Mouse (Mus musculus): Measurements from ENCODE around the gene Fbrsl1.

Gene Fbrsl1

DNA sequence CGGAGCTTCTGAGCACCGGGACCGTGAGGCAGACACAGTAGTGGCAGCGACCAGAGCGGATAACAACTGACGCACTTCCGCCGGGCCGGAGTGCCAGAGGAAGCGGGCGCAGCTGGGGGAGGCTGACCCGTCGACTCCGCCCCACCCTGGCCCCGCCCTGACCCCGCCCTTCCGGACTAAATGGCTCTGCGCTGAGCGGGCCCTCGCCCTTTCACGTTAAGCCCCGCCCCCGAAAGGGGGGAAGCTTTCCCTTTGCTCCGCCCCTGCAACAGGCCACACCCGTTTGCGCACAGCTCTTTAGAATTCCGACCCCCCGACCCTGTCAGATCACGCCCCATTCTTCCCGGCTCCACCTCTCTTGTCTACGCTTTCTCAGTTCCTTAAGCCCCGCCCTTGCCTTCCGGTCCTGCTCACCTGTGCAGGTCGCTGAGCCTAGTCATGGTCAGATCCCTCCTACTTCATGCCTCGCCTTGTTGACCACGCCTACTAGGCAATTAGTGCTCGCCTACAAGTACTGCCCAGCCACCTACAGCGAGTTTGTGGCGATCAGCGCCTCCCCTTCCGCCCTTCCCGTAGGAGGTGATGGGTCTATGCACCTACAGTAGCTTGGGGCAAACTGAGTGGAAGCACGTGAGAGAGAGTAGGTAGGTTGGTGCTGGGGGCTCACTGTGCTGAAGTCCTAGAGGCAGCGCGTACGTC is at the start of gene Fbrsl1:
TSS of gene Fbrsl1 (minus strand) at position 68 of the 699 bp plus-strand sequence.
- in situ Hi-C loops (cut with MboI; ENCODE audit: unreplicated experiment in 2 of 2) = no loop called here

DNA sequence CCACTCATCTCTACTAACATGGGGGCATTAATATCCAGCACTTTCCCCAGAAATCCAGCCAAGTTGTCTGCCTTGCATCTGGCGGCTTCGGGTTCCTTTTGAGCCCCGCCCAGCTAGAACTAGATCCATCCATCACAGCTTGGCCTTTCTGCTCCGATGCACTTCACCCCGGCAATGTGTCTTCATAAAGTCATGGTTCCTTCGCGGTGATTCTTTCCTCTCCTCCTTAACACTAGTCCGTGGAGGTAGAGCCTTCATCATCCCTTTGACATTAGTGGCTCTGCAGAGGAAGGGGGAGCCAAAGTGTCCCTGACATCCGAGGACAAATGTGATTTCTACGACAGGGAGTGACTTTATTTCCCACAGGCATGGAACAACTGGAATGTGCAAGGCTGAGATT is 49.8 kb upstream of the Fbrsl1 start:
- in situ Hi-C loops (cut with MboI; ENCODE audit: unreplicated experiment in 2 of 2) = loop anchor here in 1 of 2 experiments (10.0 to 25.0 kb wide), 2 partner anchors 143 to 1664 kb away; no protein-coding TSS in a partner anchor

DNA sequence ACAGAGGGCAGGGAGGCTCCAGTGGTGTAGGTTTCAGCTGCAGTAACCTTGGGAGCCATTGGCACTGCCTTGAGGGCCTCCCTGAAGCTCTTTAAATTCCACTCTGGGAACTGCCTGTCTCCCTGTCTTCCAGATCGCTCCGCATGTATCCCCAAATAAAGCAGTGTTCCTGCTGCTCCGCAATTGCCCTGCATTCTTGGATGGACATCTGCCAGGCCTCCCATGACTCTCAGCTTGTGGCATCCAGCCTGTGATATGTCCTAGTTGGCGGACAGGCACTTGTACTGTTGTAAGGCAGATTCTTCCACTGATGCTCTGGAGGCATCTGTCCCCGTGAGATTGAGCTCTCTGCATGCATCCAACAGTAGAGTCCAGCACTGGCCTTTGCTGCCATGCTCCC is 49.3 kb upstream of the Fbrsl1 start:
- in situ Hi-C loops (cut with MboI; ENCODE audit: unreplicated experiment in 2 of 2) = loop anchor here in 1 of 2 experiments (10.0 to 25.0 kb wide), 2 partner anchors 143 to 1665 kb away; no protein-coding TSS in a partner anchor

DNA sequence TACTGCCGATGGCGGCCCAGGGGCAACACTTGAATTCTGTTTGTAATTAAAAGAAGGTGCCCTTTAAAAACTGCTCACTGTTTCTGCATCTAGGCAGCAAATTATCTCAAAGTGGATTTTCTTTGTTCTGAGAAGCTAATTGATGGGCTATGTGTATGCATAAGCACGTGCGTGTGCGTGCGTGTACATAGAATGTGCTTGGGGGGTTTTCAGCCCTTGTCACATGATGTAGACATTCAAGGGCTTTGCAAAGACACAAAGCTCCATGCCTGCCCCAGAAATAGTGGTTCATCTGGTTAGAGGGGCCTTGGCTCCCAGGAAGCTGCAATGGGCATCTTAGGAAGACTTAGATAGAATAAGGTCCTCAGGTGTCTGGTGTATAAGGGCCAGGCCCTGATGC is 46.7 kb upstream of the Fbrsl1 start:
- in situ Hi-C loops (cut with MboI; ENCODE audit: unreplicated experiment in 2 of 2) = loop anchor here in 1 of 2 experiments (10.0 to 25.0 kb wide), 2 partner anchors 140 to 1667 kb away; no protein-coding TSS in a partner anchor

DNA sequence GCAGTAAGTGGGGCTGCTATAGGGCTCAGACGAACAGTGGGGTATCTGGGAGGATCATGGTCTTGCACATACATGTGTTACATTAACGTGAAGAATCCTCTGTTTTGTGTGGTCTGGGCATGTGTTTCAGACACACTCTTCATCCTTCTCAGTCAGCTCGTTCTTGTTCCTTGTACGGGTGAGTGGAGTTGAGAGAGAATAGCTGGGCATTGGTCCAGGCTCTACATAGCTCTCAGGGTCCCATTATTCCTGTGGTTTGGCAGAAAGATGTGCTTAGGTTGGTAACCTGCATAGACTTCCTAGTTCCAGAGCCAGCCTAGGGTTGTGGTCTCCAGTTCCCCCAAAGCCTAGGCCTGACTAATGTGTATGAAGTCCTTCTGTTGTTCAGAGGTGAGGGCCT is 46.1 kb upstream of the Fbrsl1 start:
- in situ Hi-C loops (cut with MboI; ENCODE audit: unreplicated experiment in 2 of 2) = loop anchor here (5.0 to 25.0 kb wide), 5 partner anchors 138 to 1668 kb away; no protein-coding TSS in a partner anchor

DNA sequence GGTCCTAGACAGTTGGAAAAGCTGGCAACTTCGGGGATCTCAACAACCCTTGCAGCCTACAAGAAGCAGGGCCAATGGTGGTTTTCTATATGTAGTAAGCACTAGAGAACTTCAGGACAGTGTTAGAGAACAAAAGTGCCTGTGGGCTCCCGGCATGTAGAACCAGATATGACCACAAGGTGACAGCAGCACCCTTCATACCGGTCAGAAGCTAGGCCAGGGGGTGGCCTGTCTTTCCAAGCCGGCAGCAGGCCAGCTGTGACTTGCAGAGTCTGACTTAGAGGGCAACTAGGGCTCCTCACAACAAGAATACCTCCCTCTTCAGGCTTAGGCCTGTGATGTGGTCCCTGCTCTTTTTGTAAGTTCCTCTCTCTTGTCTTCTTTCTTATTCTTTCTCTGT is 45.5 kb upstream of the Fbrsl1 start:
- in situ Hi-C loops (cut with MboI; ENCODE audit: unreplicated experiment in 2 of 2) = loop anchor here (5.0 to 25.0 kb wide), 5 partner anchors 139 to 1669 kb away; no protein-coding TSS in a partner anchor

DNA sequence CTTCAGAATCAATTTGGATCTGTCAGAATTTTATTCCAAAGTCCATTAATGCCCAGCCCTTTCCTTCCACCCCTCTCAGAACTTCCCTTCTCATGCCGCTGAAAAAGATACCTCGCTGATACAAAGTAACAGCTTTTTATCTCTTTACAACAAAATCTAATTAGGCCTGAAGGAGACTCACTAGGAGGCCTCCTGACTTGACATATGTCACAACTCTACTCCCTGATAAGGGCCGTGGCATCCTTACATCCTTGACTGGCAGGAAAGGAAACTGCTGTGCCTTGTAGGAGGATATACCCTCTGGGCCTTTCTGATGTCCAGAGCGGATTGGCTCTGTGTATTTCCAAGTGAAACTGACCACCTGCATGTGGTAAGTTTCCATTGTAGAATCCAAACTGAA is 41.3 kb upstream of the Fbrsl1 start:
- in situ Hi-C loops (cut with MboI; ENCODE audit: unreplicated experiment in 2 of 2) = loop anchor here (5.0 to 25.0 kb wide), 5 partner anchors 135 to 1673 kb away; no protein-coding TSS in a partner anchor

DNA sequence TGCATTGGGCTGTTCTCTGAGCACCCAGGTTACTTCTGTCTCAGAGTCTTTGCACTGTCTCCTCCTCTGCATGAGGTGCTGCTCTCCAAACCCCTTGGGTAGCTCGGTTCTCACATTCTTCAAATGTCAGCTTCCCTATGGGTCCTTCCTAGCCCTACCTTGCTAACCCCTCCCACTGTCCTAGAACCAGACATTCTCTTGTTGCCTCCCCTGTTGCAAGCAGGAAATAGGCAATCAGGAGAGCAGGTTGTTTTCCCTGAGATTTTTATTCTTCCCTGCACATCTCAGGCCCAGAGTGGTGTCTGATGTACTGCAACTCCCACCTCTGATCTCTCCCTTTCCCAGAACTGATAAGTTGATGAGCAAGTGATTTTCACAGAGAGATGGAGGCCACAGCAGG is 39.6 kb upstream of the Fbrsl1 start:
- in situ Hi-C loops (cut with MboI; ENCODE audit: unreplicated experiment in 2 of 2) = loop anchor here in 1 of 2 experiments (25.0 kb wide), 1 partner anchor 1674 kb away; no protein-coding TSS in a partner anchor

DNA sequence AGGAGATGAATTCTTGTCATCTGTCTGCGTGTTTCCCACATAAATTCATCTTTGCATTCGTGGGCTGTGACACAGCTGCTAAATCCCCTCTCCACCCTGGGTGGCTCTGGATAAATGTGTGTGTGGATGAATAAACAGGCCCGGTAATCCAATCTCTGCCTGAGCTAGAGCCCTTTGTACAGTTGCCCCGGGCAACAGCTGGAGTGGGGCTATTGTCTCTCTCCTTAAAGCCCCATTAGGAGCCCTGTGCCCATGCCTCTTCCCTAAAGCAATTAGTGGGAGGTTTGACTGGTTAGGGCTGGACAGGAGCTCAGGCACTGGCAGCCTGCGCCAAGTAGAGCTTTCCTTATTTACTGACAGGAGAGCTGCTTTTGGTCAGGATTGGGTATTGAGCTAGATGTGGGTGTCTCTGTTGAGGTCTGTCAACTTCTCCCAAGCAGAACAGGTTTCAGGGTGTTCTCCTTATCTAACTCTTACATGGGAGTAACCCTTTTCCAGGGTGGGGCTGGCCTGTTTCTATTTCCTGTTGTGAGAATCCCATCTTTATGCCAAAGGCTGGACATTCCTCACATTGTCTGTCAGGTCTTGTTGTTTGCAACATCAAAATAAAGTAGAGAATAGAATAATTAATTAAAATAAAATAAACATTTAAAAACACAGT is 38.5 kb upstream of the Fbrsl1 start:
- in situ Hi-C loops (cut with MboI; ENCODE audit: unreplicated experiment in 2 of 2) = loop anchor here in 1 of 2 experiments (25.0 kb wide), 1 partner anchor 1675 kb away; no protein-coding TSS in a partner anchor

DNA sequence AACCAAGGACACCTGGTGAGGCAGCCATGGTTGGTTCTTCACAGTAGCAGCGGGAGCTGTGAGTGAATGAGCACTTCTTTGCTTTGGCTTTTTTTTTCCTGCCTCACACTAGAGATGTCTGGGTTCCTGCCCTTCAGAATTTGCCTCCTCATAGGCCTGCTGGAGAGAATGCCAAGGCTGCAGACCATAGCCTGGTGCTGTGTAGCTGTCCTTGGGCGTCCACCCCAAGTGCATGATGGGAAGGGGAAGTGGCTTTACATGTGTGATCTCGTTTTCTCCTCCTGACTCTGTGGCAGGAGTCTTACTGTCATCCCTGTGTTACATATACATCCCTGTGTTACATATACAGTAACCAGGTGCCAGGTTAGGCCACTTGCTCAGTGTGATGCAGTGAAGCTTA is 36.4 kb upstream of the Fbrsl1 start:
- in situ Hi-C loops (cut with MboI; ENCODE audit: unreplicated experiment in 2 of 2) = loop anchor here in 1 of 2 experiments (25.0 kb wide), 1 partner anchor 1678 kb away; no protein-coding TSS in a partner anchor

DNA sequence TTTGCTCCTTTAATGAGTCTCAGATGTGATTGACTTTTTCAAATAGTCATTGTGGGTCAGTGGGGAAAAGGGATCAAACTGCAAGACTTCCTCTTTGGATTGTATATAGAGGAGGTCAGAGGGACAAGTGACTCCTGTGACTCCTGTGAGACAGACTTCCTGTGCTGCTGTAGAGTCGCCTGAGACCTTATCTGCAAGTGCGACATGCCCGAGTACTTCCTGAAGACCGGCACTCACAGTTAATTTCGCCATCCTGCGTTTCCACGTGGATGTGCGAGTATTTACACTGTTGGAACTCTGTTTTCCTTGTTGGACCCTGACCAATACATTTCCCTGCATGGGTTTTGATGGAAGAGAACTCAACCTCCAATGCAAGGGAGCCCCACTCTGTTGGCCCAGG is 30.9 kb upstream of the Fbrsl1 start:
- in situ Hi-C loops (cut with MboI; ENCODE audit: unreplicated experiment in 2 of 2) = loop anchor here in 1 of 2 experiments (25.0 kb wide), 1 partner anchor 1683 kb away; no protein-coding TSS in a partner anchor

DNA sequence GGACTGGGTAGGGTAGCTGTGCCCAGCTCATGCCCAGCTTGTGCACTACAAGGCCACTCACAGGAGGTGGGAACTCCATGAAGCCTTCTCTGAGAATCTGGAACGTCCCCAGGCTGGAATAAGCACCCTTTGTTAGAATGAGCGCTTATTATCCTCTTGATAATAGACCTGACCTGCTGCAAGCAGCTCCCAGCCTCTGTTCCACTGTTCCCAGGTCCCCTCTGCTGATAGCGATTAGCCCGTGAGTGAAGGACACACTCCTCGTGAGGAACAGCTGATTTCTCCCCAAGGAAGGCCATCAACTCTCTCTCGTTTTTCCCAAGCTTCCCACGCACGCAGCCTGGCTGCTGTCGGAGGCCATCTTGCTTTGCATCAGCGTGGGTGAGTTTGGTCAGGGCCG is 25.9 kb upstream of the Fbrsl1 start:
- in situ Hi-C loops (cut with MboI; ENCODE audit: unreplicated experiment in 2 of 2) = no loop called here

DNA sequence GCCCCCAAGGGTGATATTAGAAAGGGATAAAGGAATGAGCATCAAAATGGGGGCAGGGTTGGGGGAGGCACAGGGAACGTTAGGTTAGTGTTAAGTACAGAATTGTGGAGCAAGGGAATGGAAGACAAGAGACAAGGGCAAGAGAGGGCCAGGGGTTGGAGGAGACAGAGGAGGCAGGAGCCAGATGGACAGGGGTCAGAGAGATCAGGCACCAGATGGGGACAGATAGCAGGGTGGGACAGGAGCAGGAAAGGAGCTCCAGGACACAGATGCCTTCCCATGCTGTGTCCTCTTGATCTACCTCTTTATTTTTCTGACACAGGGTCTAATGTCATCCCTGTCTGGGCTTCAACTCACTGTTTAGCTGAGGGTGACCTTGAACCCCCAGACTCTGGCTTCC is 24.5 kb upstream of the Fbrsl1 start:
- in situ Hi-C loops (cut with MboI; ENCODE audit: unreplicated experiment in 2 of 2) = no loop called here

DNA sequence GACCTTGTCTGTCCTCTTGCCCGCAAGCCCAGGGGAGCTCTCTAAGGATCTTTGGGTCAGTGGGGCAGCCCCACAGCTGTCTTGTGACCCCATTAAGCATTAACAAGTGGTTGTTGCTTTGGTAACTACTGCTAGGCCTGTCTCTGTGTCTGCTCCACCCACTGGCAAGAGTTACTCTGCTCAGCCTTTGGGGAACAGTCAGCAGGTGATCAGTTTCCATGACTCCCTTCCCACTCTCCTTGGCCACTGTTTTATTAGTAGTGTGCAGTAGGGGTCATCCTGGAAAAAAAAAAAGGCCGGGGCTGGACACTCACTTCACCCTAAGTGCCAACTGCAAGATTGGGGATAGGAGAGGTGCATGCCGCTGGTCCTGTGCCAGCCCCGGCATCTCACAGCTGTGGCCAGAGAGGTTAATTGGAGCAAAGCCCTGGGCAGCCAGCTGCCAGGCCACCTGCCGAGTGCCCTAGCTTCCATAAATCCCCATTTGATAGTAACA is 23.7 kb upstream of the Fbrsl1 start:
- in situ Hi-C loops (cut with MboI; ENCODE audit: unreplicated experiment in 2 of 2) = no loop called here

DNA sequence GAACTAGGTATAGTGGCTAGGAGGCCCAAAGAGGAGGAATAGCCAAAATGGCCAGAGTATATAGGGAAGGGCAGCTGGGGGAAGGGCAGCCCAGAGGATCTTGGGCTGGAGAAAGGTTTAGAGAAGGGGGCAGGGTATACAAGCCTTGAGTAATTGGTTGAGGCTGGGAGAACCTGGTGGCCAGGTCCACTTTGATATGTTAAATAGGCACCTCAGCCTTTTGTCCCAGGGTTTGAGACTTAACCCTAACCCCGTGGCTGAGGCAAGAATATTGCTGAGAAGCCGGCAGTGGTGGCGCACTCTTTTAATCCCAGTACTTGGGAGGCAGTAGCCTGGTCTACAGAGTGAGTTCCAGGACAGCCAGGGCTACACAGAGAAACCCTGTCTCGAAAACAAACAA is 23.0 kb upstream of the Fbrsl1 start:
- in situ Hi-C loops (cut with MboI; ENCODE audit: unreplicated experiment in 2 of 2) = no loop called here

DNA sequence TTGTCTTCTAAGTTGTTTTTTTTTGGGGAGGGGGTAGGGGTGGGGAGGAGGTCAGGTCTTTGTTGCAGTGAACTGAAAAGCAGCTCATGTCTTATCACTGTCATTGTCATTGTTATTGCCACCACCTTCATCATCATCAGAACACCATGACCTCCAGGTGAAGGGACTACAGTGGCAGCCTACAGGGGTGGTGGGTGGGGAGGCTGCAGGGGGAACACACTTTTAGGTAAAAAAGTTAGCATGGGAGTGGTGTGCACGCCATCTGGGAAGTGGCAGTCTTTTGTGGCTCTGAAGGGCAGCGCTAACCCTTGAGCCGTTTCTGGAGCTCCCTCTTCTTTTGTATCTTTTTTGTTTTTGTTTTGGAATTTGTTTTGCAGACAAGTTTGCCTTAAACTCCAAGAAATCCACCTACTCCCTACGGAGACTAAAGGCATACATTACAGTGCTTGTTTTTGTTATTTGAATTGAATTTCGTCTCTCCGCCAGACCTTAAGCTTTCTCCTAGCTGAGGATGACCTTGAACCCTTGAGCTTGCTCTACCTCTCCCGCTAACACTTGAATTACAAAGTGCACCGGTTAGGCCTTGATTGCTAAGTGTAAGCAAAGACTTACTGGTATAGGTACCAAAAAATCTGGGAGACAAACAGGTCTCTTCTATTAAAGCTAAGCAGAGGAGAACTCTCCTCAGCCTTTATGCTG is 21.1 kb upstream of the Fbrsl1 start:
- in situ Hi-C loops (cut with MboI; ENCODE audit: unreplicated experiment in 2 of 2) = no loop called here

DNA sequence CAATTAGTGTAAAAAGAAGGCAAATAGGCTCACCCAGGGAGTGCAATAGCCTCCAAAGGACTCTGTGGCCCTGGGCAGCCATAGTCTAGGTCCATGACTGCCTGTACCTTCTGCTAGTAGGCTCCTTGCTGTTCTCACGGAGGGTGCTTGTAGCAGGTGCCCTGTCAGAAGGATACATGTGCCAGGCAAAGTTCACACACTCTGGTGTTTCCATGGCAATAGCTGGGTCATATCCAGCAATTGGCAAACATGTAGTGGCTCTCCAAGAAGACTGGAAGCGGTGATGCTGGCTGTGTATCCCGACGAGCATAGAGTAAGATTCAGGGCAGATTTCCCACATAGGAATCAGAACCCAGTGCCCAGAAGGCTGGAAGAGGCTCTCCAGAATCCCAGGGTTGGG is 20.0 kb upstream of the Fbrsl1 start:
- in situ Hi-C loops (cut with MboI; ENCODE audit: unreplicated experiment in 2 of 2) = no loop called here

DNA sequence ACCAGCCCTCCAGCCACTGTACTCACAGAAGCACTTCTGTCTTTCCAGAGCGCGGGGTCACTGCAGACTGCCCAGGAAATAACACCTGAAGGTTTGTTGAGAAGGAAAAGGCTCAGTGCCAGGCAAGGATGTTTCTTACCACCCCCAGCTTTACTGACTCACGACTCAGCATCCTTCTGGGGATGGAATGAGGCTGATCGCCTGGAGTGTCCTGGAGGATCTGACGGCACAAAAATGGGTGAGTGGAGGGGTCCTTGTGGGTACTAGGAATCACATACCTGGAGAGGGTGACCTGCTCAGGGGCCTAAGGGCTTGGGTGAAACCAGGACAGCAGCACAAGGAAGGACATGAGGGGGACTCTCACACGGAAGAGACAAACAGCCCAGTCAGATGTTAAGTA is 19.4 kb upstream of the Fbrsl1 start:
- in situ Hi-C loops (cut with MboI; ENCODE audit: unreplicated experiment in 2 of 2) = no loop called here

DNA sequence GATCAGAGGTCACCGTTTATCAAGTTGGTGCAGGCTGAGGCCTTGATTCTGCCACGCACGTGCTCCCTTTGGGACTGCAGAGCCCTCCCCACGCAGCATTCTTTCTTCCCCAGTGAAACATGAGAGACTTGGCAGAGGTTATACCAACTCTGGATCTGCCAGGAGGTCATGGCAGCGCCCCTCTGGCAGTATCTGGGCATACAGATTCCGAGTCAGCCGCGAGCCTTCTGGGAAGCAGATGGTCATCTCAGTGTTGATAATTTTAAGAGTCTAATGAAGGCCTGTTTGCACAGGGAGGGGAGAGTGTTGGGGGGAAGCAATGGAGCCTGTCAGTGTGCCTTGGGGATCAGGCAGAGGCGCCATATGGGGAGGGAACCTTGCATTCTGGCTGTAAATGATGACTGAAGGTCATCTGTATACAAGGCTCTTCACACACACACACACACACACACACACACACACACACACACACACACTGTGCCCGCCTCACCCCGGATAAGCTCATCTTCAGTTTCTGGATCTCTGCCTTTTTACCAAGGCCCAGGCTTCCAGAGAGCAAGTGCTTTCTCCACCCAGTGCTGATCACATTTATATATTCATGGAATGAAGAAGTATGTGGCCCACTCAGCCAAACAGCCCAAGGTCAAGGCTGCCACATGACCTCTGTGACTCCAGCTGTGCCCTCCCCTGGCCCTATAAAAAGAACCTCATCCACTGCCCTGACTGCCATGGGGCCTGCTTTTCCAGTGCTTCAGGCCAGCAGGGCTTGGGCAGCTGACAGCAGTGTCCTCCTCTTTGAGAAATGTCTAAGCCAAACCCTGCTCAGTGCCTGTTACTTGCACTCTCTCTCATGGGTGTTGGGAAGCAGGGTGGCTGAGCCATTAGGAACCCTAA is 18.5 kb upstream of the Fbrsl1 start:
- in situ Hi-C loops (cut with MboI; ENCODE audit: unreplicated experiment in 2 of 2) = no loop called here

DNA sequence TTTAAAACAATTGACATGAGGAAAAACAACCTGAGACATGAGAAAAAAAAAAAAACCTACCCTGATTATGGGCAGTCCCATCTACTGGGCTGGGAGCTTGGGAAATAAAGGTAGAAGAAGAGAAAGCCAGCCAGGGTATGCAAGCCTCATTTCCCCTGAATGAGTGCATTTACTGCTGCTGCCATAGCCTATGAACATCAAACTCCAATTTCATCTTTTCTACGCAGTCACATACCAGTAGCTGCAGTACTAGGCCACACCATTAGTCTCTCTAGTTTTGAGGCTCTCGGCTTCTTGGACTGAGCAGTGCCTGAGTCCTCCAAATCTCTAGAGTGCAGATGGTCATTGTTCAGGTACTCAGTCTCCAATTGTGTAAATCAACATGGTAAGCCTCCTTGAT is 14.3 kb upstream of the Fbrsl1 start:
- in situ Hi-C loops (cut with MboI; ENCODE audit: unreplicated experiment in 2 of 2) = no loop called here

Data from v-Abl transformed pro-B cells (cell line).